Mouse (Mus musculus): ENCODE measurements around the gene Gimap9. TPM values are rescaled to one million over a fixed set of nuclear protein-coding genes. Genes with fewer than 3 reads are reported as not detected.

Gene Gimap9
- polyA plus RNA-seq (2015; fragmentation: Nextera tagmentation; extraction: Ambion mirVana): 1.6 and 3.1 TPM in 2 replicates

DNA sequence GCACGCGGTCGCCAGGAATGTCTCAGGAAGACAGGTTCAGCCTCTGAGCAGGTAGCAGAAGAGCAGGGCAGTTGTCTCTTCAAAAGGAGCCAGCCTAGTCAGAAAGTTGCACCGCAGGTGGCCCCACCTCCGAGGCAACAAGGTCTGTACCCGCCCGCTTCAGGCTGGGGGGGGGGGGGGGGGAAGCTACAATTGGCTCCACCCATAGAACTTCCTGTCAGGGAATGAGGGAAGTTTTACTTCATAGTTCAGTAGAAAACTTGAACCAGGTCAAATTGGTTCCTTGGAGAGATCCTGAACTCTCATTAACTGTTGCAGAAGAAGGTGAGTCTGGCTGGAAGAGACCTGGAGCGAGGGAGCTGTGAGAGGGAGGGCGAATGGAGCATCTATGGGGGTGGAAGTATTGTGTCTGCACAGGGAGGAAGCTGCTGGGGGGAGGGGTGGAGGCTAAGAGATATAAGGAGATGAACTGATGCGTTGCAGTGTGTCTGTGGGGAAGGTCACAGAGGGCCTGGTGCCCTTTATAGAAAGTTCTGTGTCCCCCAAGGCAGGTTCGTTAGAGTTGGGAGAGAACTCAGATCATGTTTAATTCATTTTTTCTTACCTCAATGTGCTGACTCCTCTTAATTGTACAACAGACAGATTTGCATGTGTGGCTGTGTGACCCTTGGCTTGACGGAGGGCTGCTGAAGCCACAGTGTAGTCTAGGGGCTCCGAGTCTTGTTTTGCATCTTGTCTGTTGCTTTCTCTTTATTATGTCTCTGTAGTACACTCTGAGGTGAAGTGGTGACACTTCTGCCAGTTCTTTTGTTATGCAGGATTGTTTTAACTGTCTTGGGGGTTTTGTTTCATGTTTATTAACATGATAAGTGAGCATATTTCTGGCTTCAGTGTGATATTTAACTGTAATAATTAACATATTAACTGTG, at the start of gene Gimap9:
TSS of gene Gimap9 (plus strand) at position 199 of the 929 bp plus-strand sequence.
- H3K27me3 ChIP-seq (ENCODE audit: control insufficient read depth, insufficient read depth, low read depth, low read length): no peaks in the 10 kb centered on the region
- WGBS: 24% methylated on average over 11 of the region's 13 CpGs
- no peaks in the 10 kb centered on the region for H3K36me3 ChIP-seq (ENCODE audit: control insufficient read depth, insufficient read depth, low read length)
- peak within 1 kb of the TSS; percentile 37 for H3K4me2 ChIP-seq (ENCODE audit: low read length)
- H3K4me1 ChIP-seq (ENCODE audit: control insufficient read depth, insufficient read depth, low read length): peaks cover 5% of the 10 kb centered on the region
- no peak within 1 kb of the TSS for H3K9ac ChIP-seq (ENCODE audit: low read depth, low read length)
- no peak within 1 kb of the TSS for H3K4me3 ChIP-seq (ENCODE audit: low read depth, low read length)
- no peak for ATAC-seq
- H3K27ac ChIP-seq (ENCODE audit: low read length): no peak within 1 kb of the TSS
- no peaks in the 10 kb centered on the region for H3K9me3 ChIP-seq (replicated peaks; ENCODE audit: control insufficient read depth, low read length, poor library complexity, severe bottlenecking)

DNA sequence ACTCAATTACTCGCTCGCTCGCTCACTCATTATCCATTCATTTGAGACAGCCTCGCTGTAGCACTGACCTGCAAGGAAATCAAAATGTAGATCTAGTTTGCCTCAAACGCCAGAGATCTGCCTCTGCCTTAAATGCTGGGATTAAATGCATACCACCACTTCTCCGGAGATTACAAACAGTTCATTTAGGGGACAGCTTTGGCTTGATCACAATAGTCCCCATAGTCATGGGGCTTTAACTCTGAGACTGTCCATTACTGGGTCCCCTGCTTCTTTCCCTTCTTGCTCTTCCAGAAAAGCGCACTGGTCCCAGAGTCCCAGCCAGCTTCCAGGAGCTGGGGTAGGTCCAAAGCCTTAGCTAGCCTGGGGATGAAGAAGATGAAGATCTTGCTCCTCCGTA, 49.5 kb upstream of the Gimap9 start, which contains the start of gene AI854703:
TSS of gene AI854703 (plus strand) at position 301 of the 400 bp plus-strand sequence.
- H3K4me2 ChIP-seq (ENCODE audit: low read length): peak within 1 kb of the TSS; percentile 82
- H3K27ac ChIP-seq (ENCODE audit: low read length): no peak within 1 kb of the TSS
- peak within 1 kb of the TSS; percentile 74 for H3K9ac ChIP-seq (ENCODE audit: low read depth, low read length)
- peaks cover 17% of the 10 kb centered on the region for H3K4me1 ChIP-seq (ENCODE audit: control insufficient read depth, insufficient read depth, low read length)
- H3K36me3 ChIP-seq (ENCODE audit: control insufficient read depth, insufficient read depth, low read length): no peaks in the 10 kb centered on the region
- H3K4me3 ChIP-seq (ENCODE audit: low read depth, low read length): peak within 1 kb of the TSS; percentile 51
- H3K27me3 ChIP-seq (ENCODE audit: control insufficient read depth, insufficient read depth, low read depth, low read length): peaks cover 5% of the 10 kb centered on the region
- 22% methylated on average over 8 of the region's 8 CpGs for WGBS
- no peak for ATAC-seq
- H3K9me3 ChIP-seq (replicated peaks; ENCODE audit: control insufficient read depth, low read length, poor library complexity, severe bottlenecking): no peaks in the 10 kb centered on the region

DNA sequence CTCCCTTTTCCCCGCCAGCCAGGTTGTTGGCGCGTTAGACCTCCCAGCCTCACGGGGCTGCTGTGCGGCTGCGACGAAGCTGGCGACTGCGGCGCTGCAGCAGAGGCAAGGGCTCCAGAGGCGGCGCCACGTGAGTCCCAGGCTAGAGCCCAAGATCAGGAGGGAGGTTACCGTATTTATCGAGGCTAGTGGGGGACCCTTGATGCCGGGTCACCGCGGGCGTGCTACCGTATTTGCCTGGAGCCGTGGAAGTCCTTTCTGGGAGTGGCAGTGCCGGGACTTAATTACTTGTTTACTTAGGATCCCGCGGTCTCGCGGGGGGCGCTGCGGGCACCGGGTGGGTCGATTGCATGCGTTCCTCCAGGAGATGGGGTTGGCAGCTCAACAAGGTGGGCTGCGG, 48.9 kb upstream of the Gimap9 start:
- ATAC-seq: peak; percentile 46
- under 1% methylated on average over 32 of the region's 32 CpGs for whole genome bisulfite sequencing
- no peaks in the 10 kb centered on the region for H3K36me3 ChIP-seq (ENCODE audit: control insufficient read depth, insufficient read depth, low read length)
- peaks cover 5% of the 10 kb centered on the region for H3K27me3 ChIP-seq (ENCODE audit: control insufficient read depth, insufficient read depth, low read depth, low read length)
- no peak overlapping the region for H3K27ac ChIP-seq (ENCODE audit: low read length)
- peak overlapping the region; percentile 74 for H3K9ac ChIP-seq (ENCODE audit: low read depth, low read length)
- H3K9me3 ChIP-seq (replicated peaks; ENCODE audit: control insufficient read depth, low read length, poor library complexity, severe bottlenecking): no peaks in the 10 kb centered on the region
- peak overlapping the region; percentile 51 for H3K4me3 ChIP-seq (ENCODE audit: low read depth, low read length)
- peak overlapping the region; percentile 82 for H3K4me2 ChIP-seq (ENCODE audit: low read length)
- peaks cover 17% of the 10 kb centered on the region for H3K4me1 ChIP-seq (ENCODE audit: control insufficient read depth, insufficient read depth, low read length)

DNA sequence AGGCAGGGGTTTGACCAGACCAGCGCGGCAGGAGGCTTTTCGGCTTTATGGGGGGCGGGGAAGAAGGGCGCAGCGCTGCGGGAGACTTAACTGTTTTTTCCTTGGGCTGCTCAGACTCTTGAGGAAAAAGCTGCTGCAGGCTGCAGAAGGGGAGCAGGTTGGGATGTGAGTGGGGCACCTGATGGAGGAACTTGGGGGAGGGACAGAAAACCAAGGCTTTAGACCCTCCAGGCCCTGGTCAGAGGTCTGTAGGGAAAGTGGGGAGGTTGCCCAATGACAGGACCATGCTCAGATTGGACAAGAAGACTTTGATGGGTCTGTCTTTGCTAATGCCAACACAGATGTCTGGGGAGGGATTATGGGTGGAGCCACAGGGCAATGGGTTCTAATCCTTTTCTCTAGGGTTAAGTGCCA, 48.4 kb upstream of the Gimap9 start:
- no peak for ATAC-seq
- WGBS: 0% methylated on average over 7 of the region's 7 CpGs

DNA sequence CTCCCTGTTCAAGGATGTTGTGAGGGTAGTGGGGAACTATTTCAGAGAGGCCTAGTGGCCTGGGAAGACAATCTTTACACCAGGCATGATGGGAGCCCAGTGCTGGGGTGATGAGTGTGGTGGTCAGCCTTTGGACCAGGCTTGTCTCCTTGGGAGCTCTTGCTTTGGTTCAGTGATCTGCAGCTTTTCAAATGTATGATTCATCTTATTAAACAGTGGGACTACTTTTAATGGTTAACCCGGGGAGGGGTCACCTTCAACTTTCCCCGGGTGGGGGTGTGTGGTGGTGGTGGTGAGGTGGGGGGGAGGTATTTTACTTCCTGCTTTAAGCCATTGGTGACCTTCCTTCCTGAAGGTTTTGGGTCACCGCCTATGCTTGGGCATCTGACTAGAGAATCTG, 47.6 kb upstream of the Gimap9 start:
- Histone ChIP-seq H3K4me3 (ENCODE audit: low read depth, low read length) (no peak overlapping the region), H3K4me2 (ENCODE audit: low read length) (peak overlapping the region; percentile 79; the same call in 1 of the 2 replicates), H3K4me1 (ENCODE audit: control insufficient read depth, insufficient read depth, low read length) (peaks cover 17% of the 10 kb centered on the region), H3K27ac (ENCODE audit: low read length) (no peak overlapping the region), H3K27me3 (ENCODE audit: control insufficient read depth, insufficient read depth, low read depth, low read length) (peaks cover 5% of the 10 kb centered on the region), H3K9ac (ENCODE audit: low read depth, low read length) (0 out of 2 replicates have a peak overlapping the region, but pooled peaks have one; percentile 76), H3K36me3 (ENCODE audit: control insufficient read depth, insufficient read depth, low read length) (no peaks in the 10 kb centered on the region), H3K9me3 (replicated peaks; ENCODE audit: control insufficient read depth, low read length, poor library complexity, severe bottlenecking) (no peaks in the 10 kb centered on the region)
- ATAC-seq: no peak
- 82% methylated on average over 3 of the region's 3 CpGs for WGBS

More for the DNA sequence above, 48.4 kb upstream of the Gimap9 start:
- Histone ChIP-seq H3K27ac (ENCODE audit: low read length) (no peak overlapping the region), H3K4me3 (ENCODE audit: low read depth, low read length) (peak overlapping the region; percentile 51), H3K9me3 (replicated peaks; ENCODE audit: control insufficient read depth, low read length, poor library complexity, severe bottlenecking) (no peaks in the 10 kb centered on the region), H3K27me3 (ENCODE audit: control insufficient read depth, insufficient read depth, low read depth, low read length) (peaks cover 5% of the 10 kb centered on the region), H3K9ac (ENCODE audit: low read depth, low read length) (peak overlapping the region; percentile 74), H3K36me3 (ENCODE audit: control insufficient read depth, insufficient read depth, low read length) (no peaks in the 10 kb centered on the region), H3K4me2 (ENCODE audit: low read length) (peak overlapping the region; percentile 82), H3K4me1 (ENCODE audit: control insufficient read depth, insufficient read depth, low read length) (peaks cover 17% of the 10 kb centered on the region)

DNA sequence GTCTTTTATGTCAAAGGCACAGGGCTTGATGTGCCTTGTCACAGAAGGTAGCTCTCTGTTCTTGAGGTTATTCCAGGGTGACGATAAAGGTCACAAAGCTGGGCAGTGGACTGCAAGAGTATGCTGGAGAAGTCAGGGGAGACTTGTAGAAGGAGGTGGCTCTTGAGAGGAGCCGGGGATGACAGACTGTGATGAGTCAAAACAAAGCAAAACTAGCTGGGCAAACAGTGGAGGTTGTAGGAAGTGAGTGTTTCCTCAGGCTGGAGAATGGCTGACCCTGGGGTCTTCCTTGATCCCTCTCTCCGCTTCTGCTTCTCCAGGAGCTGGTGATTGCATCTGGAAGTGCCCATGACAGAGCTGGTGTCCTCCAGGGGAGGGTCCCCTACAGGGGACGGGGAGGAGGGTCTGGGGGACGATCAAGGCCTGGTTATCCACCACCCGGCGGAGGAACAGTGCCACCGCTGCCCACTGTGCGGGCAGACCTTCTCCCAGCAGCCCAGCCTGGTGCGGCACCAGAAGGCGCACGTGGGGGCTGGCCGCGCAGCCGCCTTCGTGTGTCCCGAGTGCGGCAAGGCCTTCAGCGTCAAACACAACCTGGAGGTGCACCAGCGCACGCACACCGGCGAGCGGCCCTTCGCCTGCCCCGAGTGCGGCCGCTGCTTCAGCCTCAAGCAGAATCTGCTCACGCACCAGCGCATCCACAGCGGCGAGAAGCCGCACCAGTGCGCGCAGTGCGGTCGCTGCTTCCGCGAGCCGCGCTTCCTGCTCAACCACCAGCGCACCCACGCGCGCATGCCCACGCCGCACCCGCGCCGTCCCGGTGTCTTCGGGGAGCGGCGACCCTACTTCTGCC, 46.9 kb upstream of the Gimap9 start:
- Histone ChIP-seq H3K27ac (ENCODE audit: low read length) (peak overlapping the region; percentile 59), H3K9ac (ENCODE audit: low read depth, low read length) (peak overlapping the region; percentile 76), H3K4me2 (ENCODE audit: low read length) (peak overlapping the region; percentile 79), H3K4me3 (ENCODE audit: low read depth, low read length) (peak overlapping the region; percentile 48), H3K4me1 (ENCODE audit: control insufficient read depth, insufficient read depth, low read length) (peaks cover 17% of the 10 kb centered on the region), H3K36me3 (ENCODE audit: control insufficient read depth, insufficient read depth, low read length) (no peaks in the 10 kb centered on the region), H3K9me3 (replicated peaks; ENCODE audit: control insufficient read depth, low read length, poor library complexity, severe bottlenecking) (no peaks in the 10 kb centered on the region), H3K27me3 (ENCODE audit: control insufficient read depth, insufficient read depth, low read depth, low read length) (peaks cover 5% of the 10 kb centered on the region)
- ATAC-seq: peak; percentile 73
- WGBS: 4% methylated on average over 54 of the region's 54 CpGs

DNA sequence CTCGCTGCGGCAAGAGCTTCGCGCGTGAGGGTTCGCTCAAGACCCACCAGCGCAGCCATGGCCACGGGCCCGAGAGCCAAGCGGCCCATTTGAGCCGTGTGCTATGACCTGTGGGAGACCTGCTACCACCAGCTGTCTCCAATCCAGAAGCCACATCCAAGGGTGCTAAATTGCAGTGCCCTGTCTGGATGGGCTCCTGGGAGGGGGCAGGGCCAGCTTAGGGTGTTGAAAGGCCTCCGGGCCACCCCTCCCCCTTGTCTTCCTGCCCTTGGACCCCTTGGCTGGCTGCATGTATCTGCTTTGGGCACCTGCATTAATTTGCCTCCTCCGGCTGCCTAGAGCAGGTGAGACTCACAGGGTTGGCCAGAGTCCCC, 46.3 kb upstream of the Gimap9 start:
- Histone ChIP-seq H3K27me3 (ENCODE audit: control insufficient read depth, insufficient read depth, low read depth, low read length) (peaks cover 5% of the 10 kb centered on the region), H3K36me3 (ENCODE audit: control insufficient read depth, insufficient read depth, low read length) (no peaks in the 10 kb centered on the region), H3K4me3 (ENCODE audit: low read depth, low read length) (peak overlapping the region; percentile 48), H3K9me3 (replicated peaks; ENCODE audit: control insufficient read depth, low read length, poor library complexity, severe bottlenecking) (no peaks in the 10 kb centered on the region), H3K4me1 (ENCODE audit: control insufficient read depth, insufficient read depth, low read length) (peaks cover 17% of the 10 kb centered on the region), H3K4me2 (ENCODE audit: low read length) (peak overlapping the region; percentile 79), H3K27ac (ENCODE audit: low read length) (peak overlapping the region; percentile 59), H3K9ac (ENCODE audit: low read depth, low read length) (peak overlapping the region; percentile 76)
- peak; percentile 29 for ATAC-seq
- WGBS: 14% methylated on average over 13 of the region's 13 CpGs

DNA sequence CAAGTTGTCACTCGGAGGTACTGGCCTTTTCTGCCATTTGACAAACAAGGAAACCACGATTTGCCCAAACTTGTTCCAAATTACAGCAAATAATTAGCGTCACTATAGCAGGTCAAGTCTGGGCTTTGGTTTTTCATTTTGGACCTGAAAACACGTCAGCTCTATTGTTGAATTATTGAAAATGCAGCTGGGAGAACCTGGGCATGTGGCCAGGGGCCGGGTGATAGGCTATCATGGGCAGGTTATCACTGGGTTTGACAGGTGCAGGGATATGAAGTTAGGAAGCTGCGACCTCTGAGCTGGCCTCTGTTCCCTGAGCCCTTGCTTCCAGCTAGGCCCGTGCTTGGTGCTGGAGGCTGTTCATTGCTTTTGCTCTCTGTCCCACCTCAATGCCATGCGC, 45.1 kb upstream of the Gimap9 start:
- no peak overlapping the region for H3K4me3 ChIP-seq (ENCODE audit: low read depth, low read length)
- no peak overlapping the region for H3K27ac ChIP-seq (ENCODE audit: low read length)
- no peak overlapping the region for H3K9ac ChIP-seq (ENCODE audit: low read depth, low read length)
- ATAC-seq: no peak
- peaks cover 17% of the 10 kb centered on the region for H3K4me1 ChIP-seq (ENCODE audit: control insufficient read depth, insufficient read depth, low read length)
- 89% methylated on average over 8 of the region's 8 CpGs for WGBS
- no peaks in the 10 kb centered on the region for H3K9me3 ChIP-seq (replicated peaks; ENCODE audit: control insufficient read depth, low read length, poor library complexity, severe bottlenecking)
- no peaks in the 10 kb centered on the region for H3K36me3 ChIP-seq (ENCODE audit: control insufficient read depth, insufficient read depth, low read length)
- H3K27me3 ChIP-seq (ENCODE audit: control insufficient read depth, insufficient read depth, low read depth, low read length): peaks cover 5% of the 10 kb centered on the region
- H3K4me2 ChIP-seq (ENCODE audit: low read length): no peak overlapping the region
